Mouse (Mus musculus) adipocyte (in vitro differentiated cells): Measurements from ENCODE around the gene Ppt2.

Experiments
- DNase-seq: peaks from one replicate; pipeline ENCODE4 v3.0.0-alpha.2; 2016; ENCODE audit warnings: low spot score

The Ppt2 gene

GRCm38 (mm10) chr17:34627943-34628643 is at the start of gene Ppt2:
Ppt2 (minus strand) TSS chr17:34628510.
- DNase-seq, result peak; percentile 59

- no peak for DNase-seq
These were observed 48.4 kb upstream of the Ppt2 start for GRCm38 (mm10) chr17:34676671-34677070.

GRCm38 (mm10) chr17:34676093-34676460 is 47.8 kb upstream of the Ppt2 start:
- DNase-seq, result peak; percentile 64

GRCm38 (mm10) chr17:34675205-34676092 is 47.1 kb upstream of the Ppt2 start:
- peak; percentile 48 for DNase-seq

- DNase-seq, result peak; percentile 62
These were observed 46.4 kb upstream of the Ppt2 start for GRCm38 (mm10) chr17:34674524-34675204.

- DNase-seq, result no peak
These were observed 44.8 kb upstream of the Ppt2 start for GRCm38 (mm10) chr17:34673139-34673538.

- DNase-seq, result no peak
These were observed 44.0 kb upstream of the Ppt2 start for GRCm38 (mm10) chr17:34672246-34672792.

- DNase-seq, result no peak
These were observed 43.1 kb upstream of the Ppt2 start for GRCm38 (mm10) chr17:34671151-34672066.

- DNase-seq, result no peak
These were observed 41.9 kb upstream of the Ppt2 start, which contains the start of gene Tnxb for GRCm38 (mm10) chr17:34670235-34670634. Tnxb (plus strand) TSS chr17:34670535.

GRCm38 (mm10) chr17:34664472-34664871 is 36.2 kb upstream of the Ppt2 start:
- no peak for DNase-seq

- no peak for DNase-seq
These were observed 35.2 kb upstream of the Ppt2 start for GRCm38 (mm10) chr17:34663558-34663957.

- no peak for DNase-seq
These were observed 34.7 kb upstream of the Ppt2 start for GRCm38 (mm10) chr17:34662978-34663377.

- DNase-seq, result no peak
These were observed 34.2 kb upstream of the Ppt2 start for GRCm38 (mm10) chr17:34662468-34662867.

GRCm38 (mm10) chr17:34661121-34661591 is 32.8 kb upstream of the Ppt2 start:
- peak; percentile 69 for DNase-seq

- no peak for DNase-seq
These were observed 32.0 kb upstream of the Ppt2 start for GRCm38 (mm10) chr17:34660259-34660820.

- no peak for DNase-seq
These were observed 31.5 kb upstream of the Ppt2 start for GRCm38 (mm10) chr17:34659897-34660214.

- no peak for DNase-seq
These were observed 31.0 kb upstream of the Ppt2 start for GRCm38 (mm10) chr17:34659181-34659896.

- no peak for DNase-seq
These were observed 30.3 kb upstream of the Ppt2 start for GRCm38 (mm10) chr17:34658591-34658990.

GRCm38 (mm10) chr17:34658145-34658544 is 29.8 kb upstream of the Ppt2 start:
- DNase-seq, result no peak

- no peak for DNase-seq
These were observed 29.0 kb upstream of the Ppt2 start for GRCm38 (mm10) chr17:34657271-34657670.
